Mouse (Mus musculus) lung, embryonic 15.5 days (tissue): Measurements from ENCODE around the gene Limd1. TPM values are rescaled to one million over a fixed set of nuclear protein-coding genes. Genes with fewer than 3 reads are reported as not detected.

Experiments
- ATAC-seq: fragments of 200-750 bp; cut with Nextera tagmentation; 2 replicates; pipeline ENCODE4 v1.8.0; 2017; ENCODE audit warnings: moderate number of reproducible peaks, borderline replicate concordance; ENCODE audit not compliant: low FRiP score, low TSS enrichment; ENCODE audit errors: extremely low read depth
- H3K27ac ChIP-seq: fragments of 300-500 bp; sonication (generic); 2 replicates; pipeline ENCODE4 v1.5.1; 2015; ENCODE audit warnings: moderate library complexity, mild to moderate bottlenecking, inconsistent platforms
- H3K27me3 ChIP-seq: fragments of 300-500 bp; sonication (generic); 2 replicates; pipeline ENCODE4 v1.6.1; 2015; ENCODE audit warnings: inconsistent platforms
- H3K36me3 ChIP-seq: fragments of 300-500 bp; sonication (generic); 2 replicates; pipeline ENCODE4 v1.6.1; 2015; ENCODE audit warnings: inconsistent platforms
- H3K4me1 ChIP-seq: fragments of 300-500 bp; sonication (generic); 2 replicates; pipeline ENCODE4 v1.6.1; 2015; ENCODE audit warnings: inconsistent platforms
- H3K4me2 ChIP-seq: fragments of 300-500 bp; sonication (generic); 2 replicates; pipeline ENCODE4 v1.6.1; 2015; ENCODE audit warnings: inconsistent platforms, mild to moderate bottlenecking, moderate library complexity
- H3K4me3 ChIP-seq: fragments of 300-500 bp; sonication (generic); 2 replicates; pipeline ENCODE4 v1.5.1; 2015; ENCODE audit warnings: mild to moderate bottlenecking, inconsistent platforms
- H3K9ac ChIP-seq: fragments of 300-500 bp; sonication (generic); 2 replicates; pipeline ENCODE4 v1.6.1; 2015; ENCODE audit warnings: inconsistent platforms
- H3K9me3 ChIP-seq: fragments of 300-500 bp; sonication (generic); 2 replicates; pipeline ENCODE4 v1.6.1; 2016; ENCODE audit warnings: inconsistent platforms
- WGBS: fragments of 180-500 bp; shearing (Covaris S2); methylation state at CpG from one replicate; pipeline ENCODE4 v1.1.7; 2015; 5-methylcytosine and 5-hydroxymethylcytosine counted together
- polyA plus RNA-seq: library from polyadenylated mRNA; unstranded; fragments of >200 nt; fragmentation: Nextera tagmentation; extraction: Ambion mirVana; gene quantifications from 2 replicates; pipeline ENCODE4 v1.2.1, GENCODE M21; 2015

Limd1 gene
- polyA plus RNA-seq, 1 experiment from 2014 or later = 59.8 TPM

DNA sequence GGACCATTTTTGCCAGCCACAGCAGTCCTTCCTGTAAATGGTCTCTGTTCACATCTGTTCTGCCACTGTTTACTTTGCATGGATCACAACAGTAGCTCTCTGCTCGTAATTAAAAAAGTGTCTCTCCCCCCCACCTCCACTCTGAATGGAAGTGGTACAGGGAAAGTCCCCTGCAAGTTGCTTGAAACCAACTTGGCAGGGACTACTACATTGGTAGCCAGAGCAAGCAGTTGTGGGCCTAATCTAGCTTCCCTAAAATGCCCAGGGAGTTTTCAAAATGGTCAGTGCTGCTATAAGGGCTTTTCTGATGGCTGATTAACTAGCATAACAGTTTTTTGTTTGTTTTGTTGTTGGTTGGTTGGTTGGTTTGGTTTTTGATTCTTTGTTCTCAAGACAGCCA is 60.6 kb downstream of the Limd1 start:
- Histone ChIP-seq H3K27me3 (no peaks in the 10 kb centered on the region), H3K9ac (no peak overlapping the region), H3K4me3 (no peak overlapping the region), H3K9me3 (no peaks in the 10 kb centered on the region), H3K27ac (no peak overlapping the region), H3K4me2 (no peak overlapping the region), H3K36me3 (peaks cover 3% of the 10 kb centered on the region; the same call in 1 of the 2 replicates), H3K4me1 (no peaks in the 10 kb centered on the region)
- WGBS = 36% methylated on average over 1 of the region's 1 CpGs
- no peak for ATAC-seq

DNA sequence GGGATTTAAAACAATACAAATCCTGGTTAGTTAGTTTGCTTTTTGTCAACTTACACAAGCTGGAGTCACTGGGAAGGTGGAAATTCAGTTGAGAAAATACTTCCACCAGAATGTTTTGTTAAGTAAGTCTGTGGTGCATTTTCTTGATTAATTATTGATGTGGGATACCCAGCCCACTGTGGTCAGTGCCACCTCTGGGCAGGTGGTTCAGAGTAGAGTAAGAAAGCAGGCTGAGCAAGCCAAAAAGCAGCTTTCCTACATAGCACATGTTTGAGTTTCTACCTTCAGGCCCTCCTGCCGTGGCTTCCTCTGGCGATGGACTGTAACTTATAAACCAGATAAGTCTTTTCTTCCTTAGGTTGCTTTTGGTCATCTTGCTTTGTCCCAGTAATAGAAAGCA is 61.3 kb downstream of the Limd1 start:
- Histone ChIP-seq H3K4me3 (no peak overlapping the region), H3K9me3 (no peaks in the 10 kb centered on the region), H3K4me2 (no peak overlapping the region), H3K36me3 (peaks cover 3% of the 10 kb centered on the region; the same call in 1 of the 2 replicates), H3K9ac (no peak overlapping the region), H3K27me3 (no peaks in the 10 kb centered on the region), H3K27ac (no peak overlapping the region), H3K4me1 (no peaks in the 10 kb centered on the region)
- ATAC-seq = no peak
- 60% methylated on average over 2 of the region's 2 CpGs for WGBS

DNA sequence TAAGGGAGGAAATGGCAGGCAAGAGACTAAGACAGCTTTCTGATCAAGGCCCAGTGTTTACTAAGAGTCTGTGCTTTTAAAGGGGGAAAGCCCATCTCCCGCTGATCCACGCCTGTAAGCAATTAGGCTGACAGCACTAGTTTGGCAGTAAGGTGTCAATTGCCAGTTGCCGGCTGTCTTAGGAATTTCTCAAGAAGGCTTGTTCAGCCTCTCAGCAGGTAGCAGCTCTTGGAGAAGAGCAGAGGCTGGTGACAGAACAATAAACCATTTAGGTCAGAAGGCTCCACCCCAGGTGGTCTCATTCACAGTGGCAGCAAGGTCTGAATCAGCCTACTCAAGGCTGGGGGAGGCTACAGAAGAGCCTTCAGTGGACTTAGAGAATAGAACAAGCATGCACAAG is 76.1 kb downstream of the Limd1 start:
- Histone ChIP-seq H3K4me1 (no peaks in the 10 kb centered on the region), H3K9me3 (no peaks in the 10 kb centered on the region), H3K9ac (no peak overlapping the region), H3K27ac (no peak overlapping the region), H3K36me3 (peaks cover 51% of the 10 kb centered on the region), H3K4me3 (no peak overlapping the region), H3K4me2 (no peak overlapping the region), H3K27me3 (no peaks in the 10 kb centered on the region)
- ATAC-seq = no peak
- 34% methylated on average over 3 of the region's 3 CpGs for WGBS

Other genes with a start within 250 kb of the Limd1 start
- 17.3 and 19.1 TPM in 2 replicates for gene Tmem158, start 217.9 kb upstream of the Limd1 start, polyA plus RNA-seq
- 930 and 989 TPM in 2 replicates for gene Lars2, start 111.8 kb upstream of the Limd1 start, polyA plus RNA-seq
- gene Sacm1l, start 51.1 kb downstream of the Limd1 start, polyA plus RNA-seq = 53.6 and 53.9 TPM in 2 replicates
- gene Slc6a20b, start 153.9 kb downstream of the Limd1 start, polyA plus RNA-seq = 0.15 and 0.18 TPM in 2 replicates
- 0.19 and 1.0 TPM in 2 replicates for gene Ccr9, start 199.7 kb downstream of the Limd1 start, polyA plus RNA-seq
- 0.12 and 0.31 TPM in 2 replicates for gene Slc6a20a, start 200.2 kb downstream of the Limd1 start, polyA plus RNA-seq
- 46.6 and 47.9 TPM in 2 replicates for gene Lztfl1, start 239.0 kb downstream of the Limd1 start, polyA plus RNA-seq